ENCODE assay signal across 9 mouse cellular contexts in genomic region chr17:83866582-83866981, GRCm38 (mm10). TPM values are rescaled to one million over a fixed set of nuclear protein-coding genes. Genes with fewer than 3 reads are reported as not detected.
A peak's percentile ranks its signal among the peaks of the same experiment; 100 is the strongest.
DNase-seq lines count a peak whose midpoint lies in the region; TF ChIP-seq lines count a peak whose summit lies in the region.
"Had no signal": no experiment of that assay in that cellular context is flagged by ENCODE, and none has a peak within 500 bp of the region (broad histone marks: within the 10 kb centered on the region; RNA-seq: fewer than 3 reads in every experiment).

No protein-coding gene starts in this region.

- TF ChIP-seq CTCF in layer of hippocampus, adult 2 months (conservative IDR thresholded peaks at IDR 0.05), result peak; percentile 85

- H3K36me3 ChIP-seq in limb, embryonic 10.5 days, result no peaks in the 10 kb centered on the region
- H3K36me3 ChIP-seq: heart, embryonic 15.5 days had no signal

- no peak overlapping the region for H3K27ac ChIP-seq in layer of hippocampus, adult 2 months
- H3K27ac ChIP-seq in limb, embryonic 10.5 days, result peak overlapping the region; percentile 32; the same call in 1 of the 2 replicates
- H3K27ac ChIP-seq: heart, embryonic 15.5 days had no signal

- H3K27me3 ChIP-seq in limb, embryonic 10.5 days (ENCODE audit: low read depth, poor library complexity, severe bottlenecking), result peaks cover 5% of the 10 kb centered on the region

- WGBS in limb, embryonic 10.5 days, result 20% methylated on average over 10 of the region's 10 CpGs

- intact Hi-C loops in left cerebral cortex, postnatal 10 days (cut with DNase I), result no loop called here

- H3K4me1 ChIP-seq in limb, embryonic 10.5 days, result peaks cover 41% of the 10 kb centered on the region

- H3K4me3 ChIP-seq in layer of hippocampus, adult 2 months, result no peak overlapping the region
- no peak overlapping the region for H3K4me3 ChIP-seq in limb, embryonic 10.5 days
- H3K4me3 ChIP-seq: heart, embryonic 15.5 days had no signal

- H3K9me3 ChIP-seq in limb, embryonic 10.5 days (replicated peaks), result no peaks in the 10 kb centered on the region
- H3K9me3 ChIP-seq: heart, embryonic 15.5 days had no signal

- peak; percentile 63 to 69 for DNase-seq in cerebellum, postnatal 14 days
- DNase-seq in cerebellum, adult 9-11 months, result no peak
- no peak for DNase-seq in layer of hippocampus, adult 2 months (ENCODE audit: low spot score in 2 of 2)
- no peak for DNase-seq in layer of hippocampus, adult 18-20 months (ENCODE audit: low spot score in 2 of 2)
- peak; percentile 84 for DNase-seq in ES-CJ7 (ENCODE audit: low read depth, low spot score)
- DNase-seq in limb, embryonic 10.5 days (ENCODE audit: low spot score), result peak; percentile 88
- DNase-seq in B cell, adult 2 months, result no peak
- DNase-seq in left cerebral cortex, postnatal 10 days (ENCODE audit: extremely low spot score in 1 of 2, low spot score in 2 of 2), result no peak

RNA-seq across cellular contexts. Expression of gene Haao, which starts 18.8 kb away (rescaled TPM):
- not detected for total RNA-seq in layer of hippocampus, adult 2 months (2021)
- total RNA-seq in layer of hippocampus, adult 18-20 months (2021), result under 1 TPM in 1 of 2 experiments, not detected in 1; 0.30 TPM
- 0.70 and 0.99 TPM in 2 replicates for polyA plus RNA-seq in limb, embryonic 10.5 days (2016; fragmentation: Nextera tagmentation; extraction: Ambion mirVana)
- total RNA-seq in left cerebral cortex, postnatal 10 days (2021), result not detected

Comparison
In these comparisons a context has a peak if more than half of its experiments do, and no peak if none do; other contexts are left out.
1. DNase-seq: peak in cerebellum, postnatal 14 days (2 of 2), ES-CJ7 (single experiment) and limb, embryonic 10.5 days (single experiment); none in cerebellum, adult 9-11 months (single experiment), layer of hippocampus, adult 2 months (0 of 2), layer of hippocampus, adult 18-20 months (0 of 2), B cell, adult 2 months (0 of 2) and left cerebral cortex, postnatal 10 days (0 of 2).